Mouse (Mus musculus) ovary, postnatal 36 days (tissue): ENCODE data around the gene Polr3a.

Experiments used
- DNase-seq: peaks from one replicate; pipeline ENCODE4 v3.0.0; 2022; ENCODE audit warnings: low spot score, mixed read lengths

The Polr3a gene

DNA sequence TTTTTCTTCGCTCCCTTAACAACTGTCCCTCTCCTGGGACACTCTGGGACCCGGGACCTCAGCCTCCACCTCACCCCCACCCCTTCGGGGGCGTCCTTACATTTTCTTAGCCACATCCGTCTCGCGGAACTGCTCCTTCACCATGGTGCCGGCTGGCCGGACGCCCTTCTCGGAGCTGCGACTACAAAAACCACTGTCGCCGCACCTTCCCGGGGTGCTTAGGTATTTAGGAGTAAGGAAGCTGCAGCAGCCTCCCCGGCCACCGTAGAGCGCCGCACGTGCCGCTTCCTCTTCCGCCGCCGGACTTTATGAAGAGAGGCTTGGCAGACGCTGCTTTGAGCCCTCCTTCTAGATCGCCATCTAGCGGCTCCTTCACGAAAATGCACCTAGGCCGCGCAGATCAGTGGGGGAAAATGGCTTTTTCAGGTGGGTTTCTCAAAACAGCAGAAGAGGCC is at the start of gene Polr3a, which contains the start of gene Rps24:
Polr3a (minus strand) TSS at position 286 of the 455 bp plus-strand sequence.
Rps24 (plus strand) TSS at position 353 of the 455 bp plus-strand sequence.
- peak; percentile 87 for DNase-seq

DNA sequence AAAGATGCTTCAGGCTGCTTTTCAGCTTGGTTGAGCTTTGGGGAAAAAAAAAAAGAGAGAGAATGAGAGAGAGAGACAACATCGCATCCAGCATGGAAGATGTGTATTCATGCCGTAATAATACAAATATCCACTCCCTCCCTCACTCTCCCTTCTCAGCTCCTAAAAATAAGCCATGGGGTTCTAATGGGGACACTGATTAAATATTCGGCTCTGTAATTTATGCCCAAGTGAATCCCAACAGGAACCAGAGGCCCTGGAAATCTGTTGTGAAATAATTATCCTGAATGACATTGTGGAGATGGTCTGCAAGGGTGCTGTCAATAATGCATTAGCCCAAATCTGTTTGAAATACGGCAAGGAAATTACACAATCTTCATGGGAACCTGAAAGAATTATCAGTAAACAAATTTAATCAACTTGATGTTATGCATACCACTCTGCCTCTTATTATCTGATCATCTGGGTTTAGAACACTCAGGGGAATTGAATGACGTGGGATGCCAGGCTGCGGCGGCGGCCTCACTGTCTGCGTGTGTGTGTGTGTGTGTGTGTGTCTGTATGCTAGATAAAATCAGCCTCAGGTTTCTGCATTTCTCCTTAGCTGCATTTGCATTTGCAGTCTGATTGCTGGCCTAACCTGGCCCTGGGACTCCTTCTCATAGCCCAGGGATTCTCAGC is 48.1 kb upstream of the Polr3a start:
- DNase-seq: no peak

DNA sequence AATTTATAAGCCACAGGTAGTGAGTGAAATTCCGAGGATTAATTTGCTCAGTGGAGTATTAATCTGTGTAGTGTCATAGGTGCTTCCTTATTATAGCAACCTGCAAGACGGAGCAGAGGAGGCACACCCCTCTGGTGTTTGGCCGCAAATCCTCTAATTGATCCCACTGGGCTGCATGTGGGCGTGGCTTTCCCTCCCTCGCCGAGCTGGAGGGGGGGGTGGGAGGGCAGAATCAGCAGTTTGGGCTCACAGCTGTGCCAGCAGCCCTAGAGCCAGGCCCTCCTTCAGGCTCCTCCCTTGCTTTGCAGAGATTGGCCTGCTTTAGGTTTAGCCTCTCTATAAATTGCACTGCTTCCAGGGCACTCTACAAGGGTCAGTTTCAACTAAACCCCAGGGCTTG is 43.4 kb upstream of the Polr3a start:
- DNase-seq: no peak

DNA sequence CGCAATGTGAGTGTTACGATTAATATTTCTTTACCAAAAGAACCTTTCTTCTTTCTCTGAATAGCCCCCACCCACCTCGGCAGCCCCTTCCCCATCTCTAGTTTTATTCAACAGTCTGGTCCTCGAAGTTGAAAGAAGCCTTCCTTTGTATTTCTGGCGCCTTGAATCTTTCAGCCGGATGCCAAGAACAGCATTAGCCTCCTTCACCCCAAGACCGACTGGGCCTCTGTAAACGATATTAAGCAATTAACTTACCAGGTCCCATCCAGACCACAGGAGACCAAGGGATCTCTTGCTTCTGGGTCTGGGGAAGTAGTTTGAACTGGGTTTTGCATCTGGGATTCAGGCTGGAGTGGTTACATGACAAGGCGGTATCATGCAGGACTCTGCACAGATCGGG is 39.6 kb upstream of the Polr3a start:
- no peak for DNase-seq

DNA sequence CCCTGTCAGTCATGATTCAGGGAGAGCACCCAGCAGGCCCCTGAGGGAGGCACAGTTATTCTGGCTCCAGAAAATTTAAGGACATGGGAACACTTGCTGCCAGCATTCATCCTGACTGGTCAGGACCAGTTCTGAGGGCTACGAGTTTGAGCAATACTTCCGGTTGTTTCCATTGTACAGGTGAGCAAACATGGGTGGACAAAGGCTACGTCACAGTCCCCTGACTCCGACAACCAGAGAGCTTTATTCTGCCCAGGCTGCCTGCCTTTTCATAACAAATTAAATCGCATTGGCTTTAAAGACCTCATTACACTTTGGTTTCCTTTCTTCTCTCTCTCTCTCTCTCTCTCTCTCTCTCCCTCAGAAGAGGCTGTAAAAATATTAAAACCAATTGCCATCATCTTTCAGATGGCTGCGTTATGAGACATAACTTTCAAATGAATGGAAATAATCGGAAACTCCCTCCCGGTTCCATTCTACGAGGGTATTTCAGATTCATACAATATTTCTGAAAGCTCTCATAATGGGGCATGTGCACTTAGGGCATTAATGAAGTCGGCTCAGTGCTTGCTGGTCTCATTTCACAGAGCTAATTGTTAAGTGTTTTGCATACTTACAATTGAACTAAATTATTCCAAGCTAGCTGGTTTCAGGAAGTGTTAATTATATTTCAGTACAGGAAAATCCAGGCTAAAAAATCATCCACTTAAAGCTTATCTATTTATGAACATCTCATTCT is 39.0 kb upstream of the Polr3a start:
- DNase-seq: no peak

DNA sequence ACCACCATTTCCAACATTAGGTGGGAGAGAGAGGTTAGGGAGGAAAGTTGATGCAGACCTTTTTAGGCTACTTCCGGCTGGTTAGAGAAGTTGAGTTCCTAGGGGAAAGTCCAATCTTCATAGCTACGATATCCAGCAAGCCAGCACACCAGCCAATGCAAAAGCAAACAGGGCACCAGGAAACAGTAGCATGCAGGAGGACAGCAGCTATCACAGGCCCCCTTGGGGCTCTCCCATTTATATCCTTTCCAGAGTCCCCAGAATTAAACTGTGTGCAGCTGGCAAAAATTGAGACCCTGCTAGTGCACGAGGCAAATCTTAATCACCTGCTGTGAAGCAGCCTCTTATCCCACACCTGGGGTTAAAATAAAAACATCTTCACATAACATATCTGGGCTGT is 38.3 kb upstream of the Polr3a start:
- DNase-seq: no peak

DNA sequence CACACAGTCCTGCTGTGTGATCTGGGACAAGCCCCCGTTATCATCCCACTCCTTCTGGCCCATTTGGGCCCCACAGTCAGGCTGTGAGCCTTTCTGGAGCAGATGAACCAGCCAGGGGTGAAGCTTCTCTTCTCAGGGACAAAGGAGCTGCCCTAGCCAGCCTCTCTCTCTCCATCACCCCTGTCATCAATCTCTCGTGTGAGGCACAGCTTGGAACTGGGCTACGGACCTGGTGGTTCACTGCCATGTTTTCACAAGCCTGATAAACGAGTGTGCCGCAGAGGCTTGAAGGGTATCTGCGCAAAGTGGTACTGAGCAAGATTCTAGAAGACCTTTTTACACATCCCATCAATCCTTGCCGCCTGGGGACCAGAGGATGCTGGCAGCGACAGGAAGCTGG is 34.7 kb upstream of the Polr3a start:
- no peak for DNase-seq

DNA sequence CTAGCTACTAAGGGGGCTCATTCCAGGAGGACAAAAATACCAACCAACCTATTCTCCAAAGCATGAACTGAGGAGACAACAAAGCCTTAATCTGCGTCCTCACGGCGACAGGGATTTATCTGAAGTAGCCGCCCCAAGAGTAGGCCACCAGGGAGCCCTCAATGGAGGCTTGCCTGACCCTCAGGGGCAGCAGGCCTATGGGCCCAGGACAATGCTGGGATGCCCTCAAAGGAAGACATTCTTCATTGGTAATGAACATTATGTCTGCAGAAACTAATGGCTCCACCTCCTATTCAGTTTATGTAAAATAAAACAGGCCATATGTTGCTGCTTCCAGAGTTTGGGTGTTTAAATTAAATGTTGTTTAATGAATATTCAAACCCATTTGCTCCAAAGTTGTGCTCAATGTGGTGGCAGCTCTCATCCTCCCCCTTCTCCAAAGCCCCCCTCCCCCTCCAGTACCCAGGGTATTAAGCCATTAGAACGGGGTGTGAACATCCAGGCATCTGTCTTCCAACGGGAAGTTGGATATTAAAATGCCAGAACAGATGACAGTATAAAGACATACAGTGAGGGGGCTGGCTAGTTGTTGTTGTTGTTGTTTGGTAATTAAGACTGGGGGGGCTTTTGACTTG is 25.8 kb upstream of the Polr3a start:
- DNase-seq: no peak

DNA sequence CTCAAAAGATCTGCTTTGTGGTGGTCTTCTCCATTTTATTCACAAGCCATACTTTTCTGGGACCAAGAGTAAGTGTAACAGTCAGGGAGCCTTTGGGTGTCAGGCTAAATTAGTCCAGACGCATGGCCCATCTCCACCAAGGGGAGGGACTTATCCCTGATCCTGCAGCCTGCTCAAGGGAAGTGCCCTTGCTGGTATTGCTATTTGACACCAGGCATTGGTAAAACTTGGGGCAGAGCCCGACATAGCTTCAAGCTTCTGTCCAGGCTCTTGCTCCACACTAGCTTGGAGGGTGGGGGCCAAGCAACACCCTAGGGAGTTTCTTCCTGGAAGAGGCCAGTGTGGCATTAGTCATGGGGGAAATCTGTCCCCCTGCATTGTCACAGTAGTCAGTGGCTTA is 23.8 kb upstream of the Polr3a start:
- no peak for DNase-seq

DNA sequence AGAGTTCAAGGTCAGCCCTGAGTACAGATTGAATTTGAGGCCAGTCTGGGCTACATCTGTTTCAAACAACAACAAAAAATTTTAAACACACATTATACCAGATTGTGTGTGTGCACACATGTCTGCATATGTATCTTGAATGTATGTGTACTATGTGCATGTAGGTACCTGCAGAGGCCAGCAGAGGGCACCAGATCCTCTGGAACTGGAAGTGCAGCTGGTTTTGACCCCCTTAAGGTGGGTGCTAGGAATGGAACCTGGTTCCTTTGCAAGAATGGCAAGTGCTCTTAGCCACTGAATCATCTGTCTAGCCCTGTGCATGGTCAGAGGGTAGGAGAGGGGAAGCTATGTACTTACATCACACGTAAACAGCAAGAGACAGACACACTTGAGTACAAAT is 23.4 kb upstream of the Polr3a start:
- DNase-seq: no peak

DNA sequence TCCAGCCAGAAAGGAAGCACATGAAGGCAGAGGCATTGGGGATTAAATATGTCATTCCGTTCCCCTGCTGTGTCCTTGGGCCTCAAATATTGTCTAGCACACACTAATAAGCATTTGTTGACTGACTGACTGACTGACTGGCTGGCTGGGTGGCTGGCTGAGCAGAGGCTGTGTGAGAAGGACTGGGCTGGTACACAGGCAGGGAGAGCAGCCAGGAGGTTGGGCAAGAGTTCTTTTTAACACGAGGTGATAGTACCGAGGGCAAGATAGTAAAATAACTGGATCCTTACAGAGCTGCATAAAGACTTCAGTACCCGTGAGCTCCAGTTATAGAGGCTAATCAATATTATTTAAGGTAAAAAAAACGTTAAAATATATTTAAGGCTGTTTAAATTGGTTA is 22.7 kb upstream of the Polr3a start:
- no peak for DNase-seq

DNA sequence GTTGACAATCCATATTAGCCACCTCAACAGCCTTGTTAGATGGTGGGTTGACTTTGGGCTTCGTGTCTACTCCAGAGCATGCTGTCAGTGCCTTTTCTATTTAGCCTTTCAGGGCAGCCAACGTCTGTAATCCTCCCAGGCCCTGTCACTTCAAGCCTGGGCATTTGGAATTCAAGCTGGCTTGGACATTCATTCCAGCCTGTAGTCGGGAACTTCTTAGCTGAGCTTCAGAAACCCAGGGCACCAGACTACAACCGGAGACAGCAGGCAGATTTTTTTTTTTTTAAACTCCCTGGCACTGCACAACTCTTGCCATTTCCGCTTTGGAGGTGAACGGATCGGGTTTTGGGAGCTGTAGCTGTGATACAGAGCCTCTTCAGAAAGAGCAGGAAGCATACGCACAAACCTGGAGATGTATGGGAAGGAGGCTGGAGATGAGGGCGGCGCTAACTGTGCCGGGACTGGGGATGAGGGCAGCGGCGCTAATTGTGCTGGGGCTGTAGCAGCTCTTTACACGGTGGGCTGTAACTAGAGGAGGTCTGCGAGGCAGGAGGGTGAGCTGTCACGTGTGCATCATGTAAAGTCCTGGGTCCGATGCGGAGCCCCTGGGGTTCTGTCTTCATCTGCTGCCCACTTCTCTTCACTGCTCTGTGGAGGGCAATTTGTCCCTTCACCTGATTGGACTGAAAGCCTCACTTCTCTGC is 21.4 kb upstream of the Polr3a start:
- no peak for DNase-seq

DNA sequence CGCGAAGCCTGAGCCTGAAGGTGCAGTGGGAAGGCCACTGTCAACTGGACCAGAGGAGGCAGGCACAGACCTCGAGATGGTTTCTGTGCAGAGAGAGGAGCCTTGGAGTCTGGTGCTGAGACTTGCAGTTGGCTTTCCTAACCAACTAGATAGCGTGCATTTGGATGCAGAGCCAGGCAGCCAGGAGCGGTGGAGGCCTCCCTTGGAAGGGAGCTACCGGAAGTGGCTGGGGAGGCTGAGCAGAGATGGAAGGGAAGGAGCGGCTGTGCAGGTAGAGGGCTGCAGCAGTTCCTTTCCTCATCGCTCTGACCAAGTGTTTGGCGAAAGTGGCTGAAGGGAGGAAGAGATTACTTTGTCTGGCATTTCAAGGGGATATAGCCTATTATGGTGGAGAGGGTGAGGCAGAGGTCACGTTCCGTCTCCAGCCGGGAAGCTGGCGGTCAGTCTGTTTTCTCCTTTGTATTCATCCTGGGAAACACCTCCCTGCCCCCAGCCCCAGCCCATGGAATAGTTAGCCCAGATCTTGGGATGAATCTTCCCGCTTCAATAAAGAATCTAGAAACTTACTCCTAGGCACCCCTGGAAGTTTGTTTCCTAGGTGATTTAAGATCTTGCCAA is 20.7 kb upstream of the Polr3a start:
- no peak for DNase-seq

DNA sequence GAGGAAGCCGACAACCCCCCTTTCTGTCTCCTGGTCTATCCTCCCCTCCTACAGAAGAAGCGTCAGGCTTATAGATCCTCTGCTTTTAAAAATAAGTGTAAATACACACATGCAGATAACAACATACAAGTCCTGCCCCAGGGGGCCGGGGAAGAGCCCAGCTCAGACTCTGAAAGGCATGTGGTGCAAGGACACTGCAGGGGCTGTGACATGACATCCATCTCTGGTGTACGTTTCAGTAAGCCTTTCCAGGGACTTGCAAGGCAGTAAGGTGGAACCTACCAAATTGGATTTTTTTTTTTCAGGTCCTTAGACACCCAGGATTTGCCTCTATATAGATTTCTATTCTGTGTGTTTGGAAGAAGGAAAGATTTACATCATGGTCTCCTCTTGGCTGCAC is 14.4 kb upstream of the Polr3a start:
- DNase-seq: no peak

DNA sequence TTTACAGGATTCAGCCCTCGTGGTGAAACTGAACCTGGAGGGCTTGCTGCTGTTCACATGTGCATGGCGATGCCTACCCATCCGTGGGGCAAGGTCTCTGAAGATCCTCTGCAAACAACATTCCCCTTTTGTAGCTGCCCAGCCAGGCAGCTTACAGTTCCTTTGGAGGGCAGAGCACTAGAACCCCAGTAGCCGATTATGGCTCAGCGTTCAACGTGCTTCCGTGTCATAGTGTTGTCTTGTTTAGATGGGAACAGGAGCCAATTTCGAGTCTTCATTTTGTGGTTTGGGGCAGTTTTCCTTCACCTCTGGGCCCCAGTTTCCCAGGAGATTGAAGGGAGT is 14.0 kb upstream of the Polr3a start:
- no peak for DNase-seq

DNA sequence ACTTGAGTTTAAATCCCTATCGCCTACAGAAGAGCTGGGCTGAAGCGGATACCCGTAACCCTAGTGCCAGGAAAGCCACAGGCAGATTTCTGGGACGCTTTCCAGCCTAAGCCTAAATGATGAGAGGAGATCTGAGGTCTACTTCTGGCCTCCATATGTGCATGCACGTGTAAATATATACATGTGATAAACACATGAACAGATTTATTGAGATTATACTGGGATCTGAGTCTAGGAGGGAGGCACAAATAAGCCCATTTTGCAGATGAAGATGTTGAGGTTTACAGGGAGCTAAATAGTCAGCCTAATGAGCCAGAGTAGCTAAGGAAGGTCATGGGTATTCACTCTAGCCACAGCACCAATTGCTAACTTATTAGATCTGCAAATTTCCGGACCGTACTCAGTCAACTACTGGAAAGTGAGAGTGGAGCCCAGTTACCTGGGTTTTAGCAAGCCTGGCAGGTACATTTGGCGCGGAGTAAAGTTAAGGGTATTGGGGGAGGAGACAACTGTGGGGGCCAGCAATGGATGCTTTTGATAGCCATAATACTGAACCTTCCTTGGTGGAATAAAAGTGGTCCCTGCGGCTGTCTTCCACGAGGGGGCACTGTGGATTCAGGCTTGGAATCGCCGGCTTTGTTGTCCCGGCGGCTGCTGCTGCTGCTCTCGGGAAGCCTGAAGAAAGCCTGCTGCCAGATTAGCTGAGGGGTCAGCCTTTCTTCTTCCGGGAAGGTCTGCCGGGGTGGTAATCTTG is 13.4 kb upstream of the Polr3a start:
- DNase-seq: peak; percentile 81

DNA sequence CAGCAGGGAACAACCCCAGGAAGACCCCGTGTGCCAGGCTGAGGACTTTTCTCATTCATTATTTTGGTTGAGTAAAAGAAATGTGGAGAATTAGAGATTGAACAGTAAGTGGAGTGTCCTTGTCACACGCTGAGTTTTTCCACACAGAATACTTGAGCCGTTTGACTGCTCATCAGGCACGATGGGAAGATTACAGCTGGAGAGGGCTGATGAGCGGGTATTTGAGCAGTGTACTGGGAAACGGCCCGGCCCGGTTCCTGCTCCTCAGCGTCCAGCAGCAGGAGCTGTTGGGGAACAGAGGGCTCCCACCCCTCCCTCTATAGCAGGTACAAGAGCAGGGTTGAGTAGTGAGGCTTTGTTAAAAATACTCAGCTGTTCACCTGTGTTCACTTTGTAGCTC is 12.6 kb upstream of the Polr3a start:
- no peak for DNase-seq

DNA sequence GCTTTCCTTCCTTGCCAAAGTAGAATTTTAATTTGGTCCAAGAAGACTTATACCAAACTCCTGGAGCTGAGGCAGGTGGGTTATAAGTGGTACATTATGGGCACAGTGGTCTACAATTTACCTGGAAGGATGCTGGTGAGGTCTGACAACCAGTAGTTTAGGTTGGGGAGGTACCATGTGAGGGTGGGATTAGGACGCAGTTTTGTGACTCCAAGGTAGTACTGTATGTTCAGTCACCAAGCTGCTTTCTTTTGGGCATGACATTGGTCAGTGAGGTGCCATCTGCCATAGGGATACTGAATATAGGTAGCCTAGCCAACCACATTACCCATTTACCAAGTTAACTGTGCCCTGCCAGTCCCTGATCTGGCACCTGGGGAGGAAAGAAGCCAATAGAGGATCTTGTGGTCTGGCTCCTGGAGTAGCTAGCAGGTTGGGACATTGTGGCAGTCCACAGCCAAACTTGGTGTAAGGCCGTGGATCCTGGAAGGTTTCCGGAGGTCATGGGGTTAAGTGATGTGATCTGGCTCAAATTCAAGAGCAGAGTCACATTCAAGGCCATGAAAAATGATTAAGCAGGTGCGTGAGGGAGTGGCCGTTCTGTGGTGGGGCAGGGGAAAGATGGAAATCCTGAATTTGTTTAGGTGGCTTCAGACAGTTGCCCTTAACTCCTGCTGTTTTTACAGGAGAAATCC is 11.8 kb upstream of the Polr3a start:
- no peak for DNase-seq

DNA sequence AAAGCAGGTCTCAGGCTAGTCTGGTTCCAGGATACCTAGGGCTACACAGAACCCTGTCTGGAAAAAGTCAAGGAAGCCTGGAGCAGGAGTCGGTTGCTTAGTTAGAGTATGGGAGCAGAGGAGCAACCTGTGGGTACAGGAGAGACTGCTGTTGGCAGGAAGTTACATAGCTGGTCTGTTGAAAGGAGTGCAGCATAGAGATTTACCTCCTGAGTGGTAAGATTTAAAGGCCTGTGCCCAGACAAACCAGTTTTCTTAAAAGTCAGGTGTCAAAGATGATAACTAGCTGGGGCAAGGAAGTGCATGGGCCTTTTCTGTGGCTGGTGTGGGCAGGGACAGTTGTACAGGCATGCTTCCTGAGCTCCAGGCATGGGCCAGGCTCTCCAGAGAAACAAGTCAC is 10.6 kb upstream of the Polr3a start:
- DNase-seq: no peak

DNA sequence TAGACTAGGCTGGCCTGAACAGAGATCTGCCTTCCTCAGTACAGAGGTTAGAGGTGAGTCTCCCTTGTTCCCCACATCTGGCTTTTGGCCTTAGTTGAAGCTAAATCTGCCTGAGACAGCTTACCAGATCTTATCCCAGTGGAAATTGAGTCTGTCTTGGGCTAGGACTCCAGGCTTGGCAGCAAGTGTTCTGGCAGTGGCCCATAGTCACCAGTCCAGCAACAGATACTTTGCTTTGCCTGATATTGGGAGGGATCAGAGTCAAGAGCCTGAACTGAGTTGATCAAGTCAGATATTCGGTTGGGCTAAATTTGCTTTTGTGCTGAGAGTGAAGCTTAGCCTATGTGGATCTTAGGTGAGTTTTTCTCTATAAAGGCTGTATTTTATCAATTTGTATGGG is 9.6 kb upstream of the Polr3a start:
- no peak for DNase-seq

DNA sequence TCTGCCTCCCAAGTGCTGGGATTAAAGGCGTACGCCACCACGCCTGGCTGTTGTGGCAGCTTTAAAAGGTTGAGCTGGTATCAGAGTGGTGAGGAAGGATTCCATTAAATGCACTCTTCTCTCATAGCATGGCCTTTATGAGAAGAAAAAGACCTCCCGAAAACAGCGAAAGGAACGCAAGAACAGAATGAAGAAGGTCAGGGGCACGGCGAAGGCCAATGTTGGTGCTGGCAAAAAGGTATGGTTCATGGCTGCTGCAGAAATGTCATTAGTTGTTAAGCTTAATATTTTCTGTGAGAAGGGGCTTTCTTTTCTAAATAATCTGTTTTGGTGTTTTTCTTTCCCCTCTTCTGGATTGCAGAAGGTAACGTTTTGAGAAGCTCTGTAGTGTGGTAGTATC is 6.4 kb upstream of the Polr3a start:
- no peak for DNase-seq
